Mouse (Mus musculus) A20 (cell line): ENCODE measurements around the gene Lca5.

Experiments used
- DNase-seq: peaks from one replicate; pipeline ENCODE4 v3.0.0-alpha.2; 2011; ENCODE audit warnings: low read depth, low spot score

The Lca5 gene

DNA sequence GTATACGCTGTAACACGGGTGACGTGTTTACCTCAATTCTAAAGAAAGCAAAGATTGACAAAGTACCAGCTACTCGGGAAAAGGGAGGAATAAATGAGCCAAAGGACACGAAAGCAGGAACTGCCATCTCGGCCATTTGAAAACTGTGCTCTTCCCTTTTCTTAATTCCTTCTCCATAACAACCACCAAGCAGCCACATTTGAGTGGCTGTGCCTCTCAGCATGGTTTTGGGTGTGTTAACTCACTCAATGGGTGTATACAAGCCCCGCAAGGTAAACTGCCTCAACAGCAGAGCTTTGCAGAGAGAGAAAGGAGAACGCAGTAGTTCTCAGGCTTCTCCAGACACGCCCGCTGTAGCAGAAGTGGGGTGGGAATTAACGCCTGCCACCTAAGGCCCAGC lies 48.9 kb downstream of the Lca5 start:
- DNase-seq = no peak

DNA sequence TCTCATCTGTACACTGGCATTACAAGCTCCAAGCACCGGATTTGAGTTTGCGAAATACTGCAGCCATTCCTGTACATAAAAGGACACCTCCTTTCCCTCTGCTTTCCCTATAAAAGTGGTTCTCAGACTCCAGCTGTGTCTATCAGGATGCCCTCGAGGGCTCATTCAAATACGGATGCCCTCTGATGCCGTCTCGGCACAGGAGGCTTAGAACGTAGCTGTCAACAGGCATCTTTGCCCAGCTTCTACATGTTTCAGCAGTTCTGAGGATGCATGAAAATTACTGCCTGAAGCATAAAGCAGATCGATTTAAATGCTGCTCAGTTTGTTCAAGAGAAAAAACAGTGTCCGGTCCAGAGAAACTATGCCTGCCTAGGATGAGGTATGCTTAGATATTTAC lies 51.4 kb downstream of the Lca5 start:
- DNase-seq = no peak

DNA sequence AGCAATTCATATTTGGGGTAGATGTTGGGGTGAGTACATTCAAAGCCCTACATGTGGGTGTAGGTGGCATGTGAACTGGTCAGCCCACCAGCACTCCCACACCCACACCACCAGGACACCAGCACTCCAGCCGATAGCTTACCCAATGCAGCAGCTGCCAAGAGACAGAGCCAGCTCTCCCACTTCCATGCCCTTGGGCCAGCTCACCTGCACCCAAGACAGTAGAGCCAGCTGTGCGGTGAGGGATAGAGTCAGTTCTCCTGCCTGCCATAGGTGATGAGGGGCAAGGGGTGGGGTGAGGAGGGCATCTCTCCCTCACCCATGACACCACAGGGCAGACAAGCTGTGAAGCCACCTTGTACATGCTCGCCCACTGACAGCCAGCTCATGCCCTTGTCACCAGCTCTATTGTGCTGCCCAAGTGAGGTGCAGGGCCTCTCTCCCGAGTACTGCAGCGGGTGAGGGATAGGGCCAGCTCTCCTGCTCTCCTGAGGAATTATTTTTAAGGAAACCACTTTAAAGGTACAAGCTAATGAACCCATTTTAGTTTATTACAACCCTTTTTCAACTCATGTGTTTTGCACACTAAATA lies 54.6 kb downstream of the Lca5 start:
- DNase-seq = no peak

DNA sequence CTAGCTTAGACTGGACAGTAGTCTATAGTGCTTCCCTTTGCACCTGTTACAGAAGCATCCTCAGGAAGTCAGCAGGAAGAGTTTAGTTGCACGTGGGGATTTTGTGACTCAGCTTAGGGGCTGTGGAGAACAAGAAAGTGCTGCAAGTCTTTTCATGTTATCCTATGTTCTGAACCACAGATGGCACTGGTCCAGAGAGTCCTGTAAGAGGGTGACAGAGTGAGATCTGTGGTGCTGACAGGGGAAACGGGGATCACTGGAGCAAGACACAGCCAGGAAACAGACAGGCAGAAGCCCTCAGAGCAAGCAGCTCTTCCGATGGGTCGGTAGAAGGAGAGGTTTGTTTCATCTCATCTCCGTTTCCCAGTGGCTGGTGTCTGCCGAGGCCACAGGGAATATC lies 55.6 kb downstream of the Lca5 start:
- peak; percentile 21 for DNase-seq

DNA sequence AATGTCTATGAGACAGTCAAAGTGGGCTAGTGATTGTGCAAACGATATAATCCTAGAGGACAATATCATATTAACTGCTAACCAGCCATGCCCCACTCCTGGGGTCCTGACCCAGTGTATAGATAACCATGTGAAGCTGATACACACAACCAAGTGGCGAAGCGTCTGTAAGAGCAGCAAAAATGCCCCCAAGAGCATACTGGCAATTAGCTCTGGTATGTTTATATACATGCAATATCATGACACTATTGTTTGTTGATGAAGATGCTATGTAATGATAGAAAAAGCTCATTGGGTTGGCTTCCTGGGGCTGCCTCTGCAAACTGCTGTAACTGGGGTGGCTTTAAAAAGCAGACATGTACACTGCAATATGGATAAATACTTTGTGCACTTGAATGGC lies 57.7 kb downstream of the Lca5 start:
- no peak for DNase-seq

DNA sequence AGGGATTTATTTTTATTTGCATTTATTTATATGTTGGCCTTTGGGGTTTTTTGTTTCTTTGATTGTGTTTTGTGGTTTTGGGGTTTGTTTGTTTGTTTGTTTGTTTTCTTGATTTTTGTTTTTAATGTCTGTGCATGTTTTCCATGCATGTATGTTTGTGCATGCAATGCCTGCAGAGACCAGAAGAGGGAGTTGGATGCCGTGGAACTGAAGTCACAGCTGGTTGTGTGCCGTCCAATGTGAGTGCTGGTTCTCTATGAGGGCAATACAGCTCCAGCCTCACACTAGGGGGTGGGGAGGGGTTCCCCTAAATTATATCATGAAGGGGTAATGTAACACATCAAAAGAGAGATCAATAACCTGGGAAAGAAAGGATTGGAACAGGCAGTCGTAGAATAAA lies 58.2 kb downstream of the Lca5 start:
- DNase-seq = peak; percentile 63

DNA sequence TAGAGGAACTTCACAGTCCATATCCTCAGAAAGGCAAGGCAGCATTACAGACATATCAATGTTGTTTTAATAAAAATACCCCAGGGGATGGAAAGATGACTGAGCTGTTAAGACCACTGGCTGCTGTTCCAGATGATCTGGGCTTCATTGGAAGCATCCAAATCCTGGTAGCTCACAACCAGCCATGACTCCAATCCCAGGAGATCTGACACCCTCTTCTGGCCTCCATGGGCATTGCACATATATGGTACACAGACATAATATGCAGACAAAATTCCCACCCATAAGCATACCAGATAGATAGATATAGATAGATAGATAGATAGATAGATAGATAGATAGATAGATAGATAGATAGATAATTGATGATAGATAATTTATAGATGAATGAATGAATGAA lies 59.6 kb downstream of the Lca5 start:
- peak; percentile 39 for DNase-seq

DNA sequence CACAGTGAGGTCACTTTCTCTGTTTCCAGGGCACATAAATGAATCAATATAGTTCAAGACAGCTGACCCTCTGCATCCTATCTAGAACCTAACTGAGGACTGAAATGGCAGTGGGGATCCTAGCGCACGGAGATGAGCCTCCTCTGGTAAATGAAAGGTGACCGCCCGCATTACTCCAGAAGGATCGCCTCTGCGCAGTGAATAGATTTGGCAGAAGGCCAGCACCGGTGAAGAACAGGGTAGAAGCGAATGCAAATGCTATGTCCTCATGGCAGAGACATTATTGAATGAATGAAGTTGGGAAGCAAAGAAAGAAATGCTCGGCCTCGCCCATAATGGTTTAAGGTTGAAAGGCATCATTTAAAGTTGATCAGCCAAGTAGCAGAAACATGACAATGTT lies 61.3 kb downstream of the Lca5 start:
- no peak for DNase-seq

DNA sequence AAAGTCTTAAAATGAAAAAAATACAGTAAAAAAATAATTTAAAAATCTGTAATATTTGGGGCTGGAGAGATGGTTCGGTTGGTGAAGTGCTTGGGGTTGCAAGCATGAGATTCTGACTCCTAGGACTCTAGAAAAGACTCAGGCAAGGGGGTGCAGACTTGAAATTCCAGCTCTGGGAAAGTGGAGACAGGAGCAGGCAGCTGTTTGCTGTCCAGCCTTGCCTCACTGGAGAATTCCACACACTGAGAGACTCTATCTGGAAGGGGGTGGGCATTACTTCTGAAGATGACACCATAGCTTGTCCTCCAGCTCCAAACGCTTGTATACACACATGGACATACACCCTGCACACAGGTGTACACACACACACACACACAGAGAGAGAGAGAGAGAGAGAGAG lies 63.8 kb downstream of the Lca5 start:
- DNase-seq = no peak

DNA sequence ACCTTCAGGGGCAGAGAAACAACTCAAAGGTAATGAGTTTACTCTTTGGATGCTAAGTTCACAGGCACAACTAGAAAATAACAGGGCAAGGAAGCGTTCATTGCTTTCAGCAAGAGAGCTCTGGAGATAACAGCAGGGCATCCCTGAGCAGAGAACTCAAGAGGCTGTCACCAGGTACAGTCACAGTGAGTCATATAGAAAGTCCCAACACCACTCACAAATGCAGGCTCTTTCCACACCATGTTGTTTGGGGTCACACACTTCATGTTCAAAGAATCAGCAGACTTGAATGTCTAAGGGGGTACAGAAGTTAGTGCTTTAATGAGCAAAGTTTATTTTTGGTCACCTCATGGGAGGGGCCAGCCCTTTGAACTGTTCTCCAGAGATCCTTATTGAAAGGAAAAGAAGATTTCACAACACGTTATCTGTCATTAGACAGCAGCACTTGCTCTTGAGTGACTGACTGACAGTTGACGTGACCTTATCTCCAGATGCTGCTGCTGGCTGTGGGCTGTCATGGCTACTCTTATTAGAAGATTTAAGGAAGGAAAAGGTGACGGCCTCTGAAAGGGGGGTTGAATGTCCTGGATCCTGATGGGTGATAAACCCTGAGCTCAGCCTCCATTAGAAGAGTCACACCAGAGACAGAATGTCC lies 65.3 kb downstream of the Lca5 start:
- no peak for DNase-seq

DNA sequence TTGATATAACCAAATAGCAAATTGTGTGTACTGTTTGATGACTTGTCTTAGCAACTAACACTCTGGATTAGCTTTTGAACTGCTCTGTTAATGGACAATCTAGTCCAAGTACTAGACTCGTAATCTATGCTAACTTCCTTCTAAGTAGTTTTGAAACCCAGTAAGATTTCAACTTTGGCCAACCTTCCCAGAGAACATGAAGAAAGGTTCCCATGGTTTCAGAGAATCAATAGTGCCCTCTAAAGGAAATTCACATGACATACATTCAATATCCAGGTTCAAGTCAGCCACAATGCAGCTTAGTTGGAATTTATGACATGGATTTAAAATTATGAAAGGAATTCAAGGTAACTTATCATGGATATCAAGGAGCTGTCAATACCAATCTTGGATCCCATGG lies 70.0 kb downstream of the Lca5 start:
- DNase-seq = peak; percentile 43

DNA sequence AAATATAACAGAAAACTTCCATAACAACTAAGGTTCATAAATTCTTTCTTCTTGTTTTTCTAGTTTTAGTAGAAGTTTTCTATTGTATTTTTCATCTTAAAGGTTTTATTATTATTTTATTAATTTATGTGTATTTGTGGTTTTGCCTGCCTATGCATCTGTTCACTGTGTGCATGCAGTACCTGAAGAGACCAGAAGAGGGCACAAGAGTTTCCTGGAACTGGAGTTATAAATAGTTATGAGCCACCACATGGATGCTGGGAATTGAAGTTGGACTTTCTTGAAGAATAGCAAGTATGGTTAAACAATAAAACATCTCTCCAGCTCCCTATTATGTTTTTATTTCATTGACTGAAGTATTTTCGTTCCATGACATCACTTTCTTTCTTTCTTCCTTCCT lies 72.7 kb downstream of the Lca5 start:
- peak; percentile 32 for DNase-seq

DNA sequence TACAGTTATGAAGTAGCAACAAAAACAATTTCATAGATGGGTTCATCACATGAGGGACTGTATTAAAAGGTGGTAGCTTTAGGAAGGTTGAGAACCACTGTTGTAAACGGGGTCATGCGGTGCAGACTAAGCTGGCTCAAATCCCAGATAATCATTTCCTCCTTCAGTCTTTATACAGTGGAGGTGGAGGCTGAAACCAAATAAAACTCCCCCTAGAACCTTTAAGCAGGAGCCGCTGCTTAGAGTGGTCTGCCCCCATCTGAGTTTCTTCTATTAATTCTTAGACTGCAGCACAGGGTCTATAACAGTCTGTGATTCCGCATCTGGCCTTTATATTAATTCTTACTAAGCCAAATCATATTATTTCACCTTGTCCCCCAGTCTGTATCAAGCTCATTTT lies 85.1 kb downstream of the Lca5 start:
- DNase-seq = no peak

DNA sequence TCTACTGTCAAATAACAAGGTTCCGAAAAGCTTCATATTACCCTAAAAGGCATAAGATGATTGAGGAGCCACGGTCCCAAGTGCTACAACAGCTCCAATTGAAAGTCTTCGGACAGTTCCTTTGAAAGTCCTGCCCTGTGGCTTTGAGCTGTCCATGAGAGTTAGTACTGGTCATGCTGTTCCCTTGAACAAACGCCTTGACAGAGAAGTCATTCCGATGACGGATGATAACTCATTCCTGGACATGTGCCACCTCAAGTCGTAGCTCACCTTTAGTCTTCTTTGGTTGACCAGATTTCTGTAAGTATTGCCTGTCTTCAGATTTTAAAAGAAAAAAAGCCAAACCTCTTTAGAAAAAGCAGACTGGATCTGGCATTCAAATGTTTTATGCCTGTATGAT lies 87.6 kb downstream of the Lca5 start:
- no peak for DNase-seq

DNA sequence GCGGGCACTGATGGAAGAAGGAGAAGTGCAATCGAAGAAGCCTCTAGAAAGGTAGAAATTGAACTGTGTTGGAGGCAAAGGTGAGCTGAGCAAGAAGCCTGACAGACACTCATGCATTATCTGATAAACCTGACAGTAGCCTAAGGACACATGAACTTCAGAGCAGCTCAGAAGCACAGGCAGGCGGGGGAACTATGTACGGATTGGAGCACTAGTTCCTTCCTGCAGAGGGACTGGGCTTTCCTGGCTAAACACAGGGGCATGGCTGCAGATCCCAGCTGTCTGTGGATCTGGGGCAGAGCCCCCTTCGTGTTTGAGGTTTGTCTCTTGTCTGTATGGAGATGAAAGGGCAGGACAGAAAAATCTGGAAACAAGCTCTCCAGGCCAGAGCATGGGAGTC lies 89.8 kb downstream of the Lca5 start:
- DNase-seq = peak; percentile 34

DNA sequence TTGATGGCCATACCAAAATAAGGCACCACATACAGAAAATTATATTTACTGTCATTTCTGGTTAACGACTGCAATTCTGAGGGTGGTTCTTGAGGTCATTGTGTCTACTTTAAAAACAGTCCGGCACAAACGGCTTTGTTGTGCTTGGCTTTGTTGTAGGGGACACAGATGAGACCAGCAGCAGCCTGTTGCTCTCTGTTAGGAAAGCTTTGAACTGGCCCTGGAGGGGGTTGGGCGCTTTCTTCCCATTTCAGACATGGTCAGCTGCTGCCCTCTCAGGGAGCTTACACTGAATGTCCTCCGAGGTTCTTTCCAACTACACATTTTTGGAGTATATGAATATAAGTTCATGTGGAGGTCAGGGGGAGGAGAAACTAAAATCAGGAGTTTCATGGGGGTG lies 90.3 kb downstream of the Lca5 start:
- peak; percentile 61 for DNase-seq

DNA sequence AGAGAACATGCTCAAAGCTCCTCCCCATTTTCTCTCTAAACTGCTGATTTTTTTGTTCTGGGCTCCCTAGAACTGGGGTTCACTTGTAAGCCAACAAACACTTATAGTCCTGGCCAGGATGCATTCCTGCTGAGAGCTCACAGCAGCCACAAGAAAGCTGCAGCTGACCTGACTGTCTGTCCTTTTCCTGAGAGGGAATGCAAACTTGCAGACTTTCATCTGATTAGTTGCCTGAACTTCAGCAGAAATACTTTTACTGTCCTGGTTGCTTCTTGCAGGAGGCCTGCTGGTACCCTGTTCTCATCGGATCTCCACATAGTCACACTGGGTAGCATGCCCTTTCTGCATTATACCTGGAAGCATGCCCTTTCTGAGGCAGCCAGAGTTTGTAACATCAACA lies 91.0 kb downstream of the Lca5 start:
- DNase-seq = no peak

DNA sequence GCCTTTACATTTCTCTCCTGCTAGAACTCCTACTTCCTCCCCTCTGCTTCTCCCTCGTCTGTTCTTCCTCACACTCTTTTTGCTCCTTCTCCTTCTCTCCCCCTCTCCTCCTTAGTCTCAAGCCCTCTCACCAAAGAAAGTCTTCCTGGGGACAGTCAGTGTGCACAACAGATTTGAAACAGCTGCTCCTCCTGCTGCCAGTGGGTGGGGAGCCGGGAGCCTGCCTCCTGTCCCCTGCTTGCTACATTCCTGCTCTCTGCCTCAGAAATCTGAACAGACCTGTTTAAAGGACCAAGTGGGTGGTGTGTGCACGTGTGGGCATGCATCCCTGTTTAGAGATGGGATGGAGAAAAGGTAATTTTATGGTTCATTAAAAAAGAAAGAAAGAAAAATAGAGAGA lies 91.4 kb downstream of the Lca5 start:
- no peak for DNase-seq

DNA sequence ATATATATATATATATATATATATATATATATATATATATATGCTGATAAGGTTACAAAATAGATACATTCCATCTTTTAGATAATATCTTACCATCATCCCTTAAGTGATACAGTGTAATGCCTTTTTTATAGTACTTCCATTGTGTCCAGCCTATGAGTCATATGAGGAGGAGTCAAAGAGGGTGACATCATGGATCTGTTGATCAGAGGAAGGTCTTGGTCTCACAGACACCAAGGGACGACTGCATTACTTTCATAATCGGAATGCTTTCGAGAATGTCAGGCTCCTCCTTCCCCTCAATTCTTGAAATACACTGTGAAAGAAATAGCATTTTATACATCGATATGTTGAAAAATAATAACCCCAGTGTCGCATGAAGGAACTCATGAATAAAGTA lies 93.4 kb downstream of the Lca5 start:
- no peak for DNase-seq

DNA sequence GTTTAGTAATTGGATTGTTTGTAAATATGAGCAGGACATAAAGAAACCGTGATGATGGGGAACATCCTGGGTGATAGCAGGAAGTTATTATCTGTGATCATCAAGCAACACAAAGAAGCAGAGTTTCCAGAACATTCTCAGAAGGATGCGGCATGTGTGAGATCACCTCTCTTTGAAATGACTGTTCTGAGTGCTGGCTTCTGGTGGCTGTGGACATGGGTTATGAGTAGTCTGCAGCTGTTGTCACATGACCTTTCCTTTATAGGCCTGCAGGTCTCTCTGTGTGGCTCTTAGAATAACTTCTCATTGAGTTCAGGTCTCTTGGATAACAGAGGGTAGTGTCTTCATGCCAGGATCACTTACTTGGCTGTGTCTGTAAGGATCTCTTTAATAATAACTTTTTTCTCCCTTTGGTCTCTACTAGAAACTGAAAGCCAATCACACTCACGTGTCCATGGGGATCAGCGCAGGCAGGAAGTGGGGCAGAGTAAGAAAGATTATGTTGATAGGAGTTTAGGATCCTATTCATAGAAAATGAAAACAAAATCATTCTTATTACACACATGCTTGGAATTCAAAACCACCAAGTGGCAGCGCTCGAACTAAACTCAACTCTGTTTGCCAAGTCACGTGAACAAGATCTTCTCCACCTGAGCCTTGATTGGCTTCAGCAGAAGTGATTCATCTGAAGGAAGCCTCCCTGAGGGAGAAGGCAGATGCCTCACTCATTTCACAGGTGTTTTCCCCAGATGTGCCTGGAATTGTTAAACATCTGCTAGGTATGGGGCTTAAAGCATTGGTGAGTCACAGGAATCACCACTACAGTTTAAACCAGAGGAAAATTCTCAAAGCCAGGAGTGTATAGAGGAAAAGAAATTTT lies 98.2 kb downstream of the Lca5 start:
- no peak for DNase-seq
